Mouse (Mus musculus): ENCODE results near the gene C1qtnf3. TPM values are rescaled to one million over a fixed set of nuclear protein-coding genes. Genes with fewer than 3 reads are reported as not detected.

C1qtnf3 gene
- total and polyA plus RNA-seq, 2 experiments from 2014 or later = 0.16 to 6.5 TPM

DNA sequence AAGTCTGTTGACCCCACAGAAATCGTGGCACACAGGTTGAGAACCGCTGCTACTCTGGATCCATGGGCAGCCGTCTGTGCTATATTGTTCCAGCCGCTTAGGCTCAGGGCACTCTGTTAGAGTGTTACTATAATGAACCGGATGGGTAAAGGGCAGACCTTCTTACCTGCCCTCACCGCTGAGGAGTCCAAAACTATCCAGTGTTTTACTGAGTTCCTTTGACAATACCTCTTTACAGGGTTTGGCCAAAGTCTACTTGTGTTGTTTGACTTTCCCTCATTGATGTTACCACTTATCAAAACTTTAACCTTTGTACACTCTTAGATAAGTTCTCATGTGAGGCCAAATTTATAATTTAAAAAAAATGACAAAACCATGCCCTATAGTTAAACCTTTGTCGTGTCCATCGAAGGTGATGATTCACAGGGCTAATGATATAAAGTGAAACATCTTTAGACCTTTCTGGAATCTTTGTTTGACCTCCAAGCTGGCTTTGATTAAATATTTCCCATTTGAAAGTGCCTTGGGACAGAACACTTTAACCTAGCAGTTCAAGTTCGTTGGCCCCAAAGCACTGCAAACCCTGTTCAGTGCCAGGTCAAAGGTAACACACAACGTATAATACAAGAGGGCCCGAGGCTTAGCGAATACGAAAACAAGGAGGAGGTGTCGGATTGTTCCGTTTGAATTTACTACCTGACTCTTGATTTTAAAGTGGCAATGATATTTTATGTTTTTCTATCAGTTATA, 7.3 kb downstream of the C1qtnf3 start:
- no peaks in the 10 kb centered on the region for H3K36me3 ChIP-seq (replicated peaks; ENCODE audit: control insufficient read depth, insufficient read depth, low read length)
- no peak overlapping the region for H3K27ac ChIP-seq (ENCODE audit: low read depth)
- H3K27me3 ChIP-seq (ENCODE audit: control insufficient read depth, insufficient read depth, low read length) = no peaks in the 10 kb centered on the region
- H3K9ac ChIP-seq (replicated peaks; ENCODE audit: low read depth, low read length) = no peak overlapping the region
- no peak overlapping the region for H3K4me3 ChIP-seq (ENCODE audit: low read depth, low read length)
- 88% methylated on average over 15 of the region's 15 CpGs for WGBS
- ATAC-seq (ENCODE audit: insufficient read depth, low read depth) (no peak), DNase-seq (ENCODE audit: low spot score) (no peak)
- H3K9me3 ChIP-seq (replicated peaks; ENCODE audit: control insufficient read depth, low read length) = no peaks in the 10 kb centered on the region
- no peak overlapping the region for H3K4me2 ChIP-seq (ENCODE audit: low read depth, low read length)
- TF ChIP-seq EP300 (IDR thresholded peaks at IDR 0.05; ENCODE audit: low read depth) (no peak), CTCF (IDR thresholded peaks at IDR 0.05; ENCODE audit: low read depth) (no peak)
- no peaks in the 10 kb centered on the region for H3K4me1 ChIP-seq (ENCODE audit: control insufficient read depth, insufficient read depth)

DNA sequence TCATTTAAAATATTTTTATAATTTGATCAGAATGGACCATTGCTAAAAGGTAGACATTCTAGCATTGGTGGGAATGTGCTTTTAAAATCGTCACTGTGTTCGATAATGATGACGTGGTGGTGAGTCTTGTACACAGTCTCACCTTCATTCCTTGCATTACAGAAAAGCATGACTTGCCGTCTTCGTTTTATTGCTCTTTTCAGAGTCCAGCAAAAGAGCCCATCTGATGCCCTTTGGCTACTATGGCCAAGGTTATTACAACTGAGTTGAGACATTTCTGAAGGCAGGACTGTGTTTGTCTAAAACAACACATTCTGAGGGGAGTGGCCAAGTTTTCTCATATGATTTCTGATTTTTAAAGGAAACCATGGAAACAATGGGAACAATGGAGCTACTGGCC, 8.1 kb downstream of the C1qtnf3 start:
- Histone ChIP-seq H3K27ac (ENCODE audit: low read depth) (no peak overlapping the region), H3K36me3 (replicated peaks; ENCODE audit: control insufficient read depth, insufficient read depth, low read length) (no peaks in the 10 kb centered on the region), H3K4me3 (ENCODE audit: low read depth, low read length) (no peak overlapping the region), H3K4me1 (ENCODE audit: control insufficient read depth, insufficient read depth) (no peaks in the 10 kb centered on the region), H3K9ac (replicated peaks; ENCODE audit: low read depth, low read length) (no peak overlapping the region), H3K27me3 (ENCODE audit: control insufficient read depth, insufficient read depth, low read length) (no peaks in the 10 kb centered on the region), H3K9me3 (replicated peaks; ENCODE audit: control insufficient read depth, low read length) (no peaks in the 10 kb centered on the region), H3K4me2 (ENCODE audit: low read depth, low read length) (no peak overlapping the region)
- ATAC-seq (ENCODE audit: insufficient read depth, low read depth) (no peak), DNase-seq (ENCODE audit: low spot score) (no peak)
- WGBS = 94% methylated on average over 5 of the region's 5 CpGs
- TF ChIP-seq CTCF (IDR thresholded peaks at IDR 0.05; ENCODE audit: low read depth) = no peak

DNA sequence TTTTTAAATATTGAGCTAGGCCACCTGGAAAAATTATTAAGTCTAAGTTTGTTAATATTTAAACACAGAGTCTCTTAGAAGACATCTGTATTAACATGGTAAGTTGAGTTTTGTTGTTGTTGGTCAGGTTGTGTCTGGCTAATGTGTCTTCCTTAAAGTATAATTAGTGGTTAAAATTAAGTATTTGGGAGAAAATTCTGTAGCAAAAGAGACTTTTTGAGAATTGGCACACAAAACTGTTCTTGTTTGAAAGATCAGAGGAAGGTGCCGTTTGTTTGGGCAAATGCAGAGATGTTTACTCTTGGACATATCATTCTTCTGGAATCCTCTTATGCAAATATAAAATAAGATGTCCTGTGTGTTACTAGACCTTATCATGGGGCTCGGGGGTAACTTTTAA, 10.5 kb downstream of the C1qtnf3 start:
- no peak overlapping the region for H3K9ac ChIP-seq (replicated peaks; ENCODE audit: low read depth, low read length)

DNA sequence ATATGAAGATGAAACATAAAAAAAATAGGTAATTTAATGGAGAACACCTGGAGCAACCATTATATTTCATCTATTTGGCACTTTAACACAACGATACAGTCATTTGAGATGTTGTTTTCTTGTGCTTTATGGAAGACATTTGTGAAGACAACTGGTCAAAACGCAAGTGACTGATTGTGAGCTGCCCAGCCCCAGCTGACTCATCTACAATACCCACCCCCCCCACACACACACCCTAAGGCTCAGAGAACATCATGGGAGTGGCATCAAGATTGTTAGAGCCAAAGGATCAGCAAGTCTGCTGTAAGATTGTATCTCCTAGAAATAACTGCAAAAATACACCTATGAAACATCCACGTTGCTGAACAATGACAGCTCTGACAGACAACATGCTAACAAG, 17.3 kb downstream of the C1qtnf3 start:
- Histone ChIP-seq H3K27ac (ENCODE audit: low read depth) (no peak overlapping the region), H3K36me3 (replicated peaks; ENCODE audit: control insufficient read depth, insufficient read depth, low read length) (no peaks in the 10 kb centered on the region), H3K4me2 (ENCODE audit: low read depth, low read length) (no peak overlapping the region), H3K27me3 (ENCODE audit: control insufficient read depth, insufficient read depth, low read length) (no peaks in the 10 kb centered on the region), H3K9ac (replicated peaks; ENCODE audit: low read depth, low read length) (no peak overlapping the region), H3K4me1 (ENCODE audit: control insufficient read depth, insufficient read depth) (no peaks in the 10 kb centered on the region), H3K9me3 (replicated peaks; ENCODE audit: control insufficient read depth, low read length) (no peaks in the 10 kb centered on the region), H3K4me3 (ENCODE audit: low read depth, low read length) (no peak overlapping the region)
- no peak for ATAC-seq (ENCODE audit: insufficient read depth, low read depth)
- TF ChIP-seq EP300 (IDR thresholded peaks at IDR 0.05; ENCODE audit: low read depth) = no peak
- no peak for TF ChIP-seq CTCF (IDR thresholded peaks at IDR 0.05; ENCODE audit: low read depth)
- DNase-seq (ENCODE audit: low spot score) = no peak
- WGBS = 56% methylated on average over 3 of the region's 3 CpGs

More for the DNA sequence above, 10.5 kb downstream of the C1qtnf3 start:
- no peak for ATAC-seq (ENCODE audit: insufficient read depth, low read depth)
- 74% methylated on average over 2 of the region's 2 CpGs for WGBS
- Histone ChIP-seq H3K27ac (ENCODE audit: low read depth) (no peak overlapping the region), H3K4me1 (ENCODE audit: control insufficient read depth, insufficient read depth) (no peaks in the 10 kb centered on the region), H3K4me3 (ENCODE audit: low read depth, low read length) (no peak overlapping the region), H3K27me3 (ENCODE audit: control insufficient read depth, insufficient read depth, low read length) (no peaks in the 10 kb centered on the region), H3K9me3 (replicated peaks; ENCODE audit: control insufficient read depth, low read length) (no peaks in the 10 kb centered on the region), H3K36me3 (replicated peaks; ENCODE audit: control insufficient read depth, insufficient read depth, low read length) (no peaks in the 10 kb centered on the region), H3K4me2 (ENCODE audit: low read depth, low read length) (no peak overlapping the region)
- TF ChIP-seq EP300 (IDR thresholded peaks at IDR 0.05; ENCODE audit: low read depth) (no peak), CTCF (IDR thresholded peaks at IDR 0.05; ENCODE audit: low read depth) (no peak)
- no peak for DNase-seq (ENCODE audit: low spot score)

DNA sequence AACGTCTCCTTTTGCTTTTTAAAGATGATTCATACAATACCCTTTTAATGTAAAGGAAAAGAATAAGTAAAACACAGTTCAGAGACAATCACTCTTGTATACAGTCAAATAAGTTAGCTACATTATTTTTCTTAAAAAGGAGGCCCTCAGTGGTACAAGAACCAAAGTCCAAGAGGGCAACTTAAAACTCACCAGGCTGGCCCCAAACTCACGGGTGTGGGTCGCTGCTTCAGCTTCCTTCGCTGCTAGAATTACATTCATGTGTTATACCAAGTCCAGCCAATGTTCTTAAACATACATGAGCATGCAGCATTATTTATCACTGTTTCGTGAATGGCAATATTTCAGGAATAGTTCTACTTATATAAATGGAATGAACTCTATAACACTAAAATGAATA, 18.6 kb downstream of the C1qtnf3 start:
- DNase-seq (ENCODE audit: low spot score) (no peak), ATAC-seq (ENCODE audit: insufficient read depth, low read depth) (no peak)
- Histone ChIP-seq H3K4me2 (ENCODE audit: low read depth, low read length) (no peak overlapping the region), H3K27ac (ENCODE audit: low read depth) (no peak overlapping the region), H3K9me3 (replicated peaks; ENCODE audit: control insufficient read depth, low read length) (no peaks in the 10 kb centered on the region), H3K36me3 (replicated peaks; ENCODE audit: control insufficient read depth, insufficient read depth, low read length) (no peaks in the 10 kb centered on the region), H3K4me1 (ENCODE audit: control insufficient read depth, insufficient read depth) (no peaks in the 10 kb centered on the region), H3K27me3 (ENCODE audit: control insufficient read depth, insufficient read depth, low read length) (no peaks in the 10 kb centered on the region), H3K4me3 (ENCODE audit: low read depth, low read length) (no peak overlapping the region), H3K9ac (replicated peaks; ENCODE audit: low read depth, low read length) (no peak overlapping the region)
- 78% methylated on average over 5 of the region's 5 CpGs for WGBS
- no peak for TF ChIP-seq EP300 (IDR thresholded peaks at IDR 0.05; ENCODE audit: low read depth)
- TF ChIP-seq CTCF (IDR thresholded peaks at IDR 0.05; ENCODE audit: low read depth) = no peak

DNA sequence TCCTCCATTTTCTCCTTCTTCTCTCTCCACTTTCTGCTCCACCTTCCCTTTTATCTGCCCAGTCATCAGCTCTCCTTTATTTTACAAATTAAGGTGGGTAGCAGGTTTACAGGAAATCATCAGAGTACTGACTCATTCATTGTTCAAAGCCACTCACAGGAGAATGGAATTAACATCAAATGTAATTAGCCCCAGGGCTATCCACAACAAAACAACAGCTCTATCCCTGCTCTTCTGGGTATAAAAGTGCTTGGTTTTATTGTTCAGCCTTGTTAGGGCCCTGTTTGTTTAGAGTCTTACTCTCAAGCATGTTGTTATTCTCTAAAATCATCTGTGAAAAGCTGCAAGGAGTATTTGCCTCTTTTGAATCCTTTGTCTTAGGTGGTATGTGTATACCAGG, 25.0 kb downstream of the C1qtnf3 start:
- ATAC-seq (ENCODE audit: insufficient read depth, low read depth) = no peak
- DNase-seq (ENCODE audit: low spot score) = no peak
- peaks cover 5% of the 10 kb centered on the region; the same call in 1 of the 2 replicates for H3K4me1 ChIP-seq (ENCODE audit: control insufficient read depth, insufficient read depth)
- no peak overlapping the region for H3K4me2 ChIP-seq (ENCODE audit: low read depth, low read length)
- no peak overlapping the region for H3K27ac ChIP-seq (ENCODE audit: low read depth)
- no peaks in the 10 kb centered on the region for H3K36me3 ChIP-seq (replicated peaks; ENCODE audit: control insufficient read depth, insufficient read depth, low read length)
- H3K9me3 ChIP-seq (replicated peaks; ENCODE audit: control insufficient read depth, low read length) = no peaks in the 10 kb centered on the region
- no peaks in the 10 kb centered on the region for H3K27me3 ChIP-seq (ENCODE audit: control insufficient read depth, insufficient read depth, low read length)
- no peak overlapping the region for H3K9ac ChIP-seq (replicated peaks; ENCODE audit: low read depth, low read length)
- no peak overlapping the region for H3K4me3 ChIP-seq (ENCODE audit: low read depth, low read length)
- TF ChIP-seq EP300 (IDR thresholded peaks at IDR 0.05; ENCODE audit: low read depth) (no peak), CTCF (IDR thresholded peaks at IDR 0.05; ENCODE audit: low read depth) (no peak)
